Mouse (Mus musculus): Measurements from ENCODE around the gene Gal3st2b. TPM values are rescaled to one million over a fixed set of nuclear protein-coding genes. Genes with fewer than 3 reads are reported as not detected.
"Not testable (repeated sequence)": the region's sequence is repeated elsewhere in the genome, so short reads cannot be mapped to it uniquely, and the experiment has no call there.

Gene Gal3st2b
- polyA plus RNA-seq, 1 experiment = 140 TPM

GRCm38 (mm10) chr1:93980932-93981331 is 62.8 kb downstream of the Gal3st2b start:
- not testable (repeated sequence) for H3K27me3 ChIP-seq (ENCODE audit: control insufficient read depth, insufficient read depth, low read length); H3K36me3 ChIP-seq (ENCODE audit: control insufficient read depth, insufficient read depth, low read length); H3K4me1 ChIP-seq (ENCODE audit: control insufficient read depth, insufficient read depth, insufficient read length, low read length); H3K4me3 ChIP-seq (ENCODE audit: low read depth, low read length); H3K27ac ChIP-seq (ENCODE audit: insufficient read depth, low read depth, low read length)
- no CpG with 5 or more reads among the region's 2 CpGs for WGBS

- no peak overlapping the region for H3K27ac ChIP-seq (ENCODE audit: insufficient read depth, low read depth, low read length)
- H3K27me3 ChIP-seq (ENCODE audit: control insufficient read depth, insufficient read depth, low read length) = no peaks in the 10 kb centered on the region
- H3K4me1 ChIP-seq (ENCODE audit: control insufficient read depth, insufficient read depth, insufficient read length, low read length) = no peaks in the 10 kb centered on the region
- H3K4me3 ChIP-seq (ENCODE audit: low read depth, low read length) = no peak overlapping the region
- TF ChIP-seq POLR2A (IDR thresholded peaks at IDR 0.05; ENCODE audit: low read depth, low read length) (no peak), CTCF (IDR thresholded peaks at IDR 0.05; ENCODE audit: extremely low read depth, insufficient read length, insufficient replicate concordance, low read depth, low read length) (no peak)
- H3K36me3 ChIP-seq (ENCODE audit: control insufficient read depth, insufficient read depth, low read length) = no peaks in the 10 kb centered on the region
- 57% methylated on average over 3 of the region's 3 CpGs for WGBS
Observed at GRCm38 (mm10) chr1:93986167-93986566, 68.1 kb downstream of the Gal3st2b start.

GRCm38 (mm10) chr1:93988786-93989185 is 70.7 kb downstream of the Gal3st2b start:
- Histone ChIP-seq H3K36me3 (ENCODE audit: control insufficient read depth, insufficient read depth, low read length) (no peaks in the 10 kb centered on the region), H3K4me1 (ENCODE audit: control insufficient read depth, insufficient read depth, insufficient read length, low read length) (no peaks in the 10 kb centered on the region), H3K4me3 (ENCODE audit: low read depth, low read length) (no peak overlapping the region), H3K27ac (ENCODE audit: insufficient read depth, low read depth, low read length) (no peak overlapping the region), H3K27me3 (ENCODE audit: control insufficient read depth, insufficient read depth, low read length) (no peaks in the 10 kb centered on the region)
- no peak for TF ChIP-seq POLR2A (IDR thresholded peaks at IDR 0.05; ENCODE audit: low read depth, low read length)
- WGBS = 59% methylated on average over 3 of the region's 3 CpGs

GRCm38 (mm10) chr1:93990209-93990608 is 72.1 kb downstream of the Gal3st2b start, which contains the start of gene Gal3st2c:
Gal3st2c (plus strand) TSS chr1:93990509.
- WGBS = 68% methylated on average over 7 of the region's 8 CpGs

GRCm38 (mm10) chr1:93991068-93991467 is 73.0 kb downstream of the Gal3st2b start:
- 80% methylated on average over 2 of the region's 2 CpGs for WGBS

More at GRCm38 (mm10) chr1:93990209-93990608, 72.1 kb downstream of the Gal3st2b start, which contains the start of gene Gal3st2c:
- not testable (repeated sequence) for H3K27ac ChIP-seq (ENCODE audit: insufficient read depth, low read depth, low read length); H3K27me3 ChIP-seq (ENCODE audit: control insufficient read depth, insufficient read depth, low read length); H3K4me1 ChIP-seq (ENCODE audit: control insufficient read depth, insufficient read depth, insufficient read length, low read length); H3K4me3 ChIP-seq (ENCODE audit: low read depth, low read length); H3K36me3 ChIP-seq (ENCODE audit: control insufficient read depth, insufficient read depth, low read length)

GRCm38 (mm10) chr1:93991491-93991890 is 73.4 kb downstream of the Gal3st2b start:
- not testable (repeated sequence) for H3K27ac ChIP-seq (ENCODE audit: insufficient read depth, low read depth, low read length); H3K4me1 ChIP-seq (ENCODE audit: control insufficient read depth, insufficient read depth, insufficient read length, low read length); H3K36me3 ChIP-seq (ENCODE audit: control insufficient read depth, insufficient read depth, low read length); H3K27me3 ChIP-seq (ENCODE audit: control insufficient read depth, insufficient read depth, low read length); H3K4me3 ChIP-seq (ENCODE audit: low read depth, low read length)
- WGBS = 71% methylated on average over 3 of the region's 3 CpGs

More at GRCm38 (mm10) chr1:93991068-93991467, 73.0 kb downstream of the Gal3st2b start:
- not testable (repeated sequence) for H3K4me1 ChIP-seq (ENCODE audit: control insufficient read depth, insufficient read depth, insufficient read length, low read length); H3K27ac ChIP-seq (ENCODE audit: insufficient read depth, low read depth, low read length); H3K4me3 ChIP-seq (ENCODE audit: low read depth, low read length); H3K36me3 ChIP-seq (ENCODE audit: control insufficient read depth, insufficient read depth, low read length); H3K27me3 ChIP-seq (ENCODE audit: control insufficient read depth, insufficient read depth, low read length)

Other genes with a start within 250 kb of the Gal3st2b start
- gene Bok, start 232.7 kb upstream of the Gal3st2b start, polyA plus RNA-seq (2012; rRNA removed) = 57.1 and 106 TPM in 2 replicates
- gene Atg4b, start 166.8 kb upstream of the Gal3st2b start, polyA plus RNA-seq (2012; rRNA removed) = 28.1 and 44.7 TPM in 2 replicates
- gene Thap4, start 163.4 kb upstream of the Gal3st2b start, polyA plus RNA-seq (2012; rRNA removed) = 46.0 and 63.0 TPM in 2 replicates
- gene Dtymk, start 116.4 kb upstream of the Gal3st2b start, polyA plus RNA-seq (2012; rRNA removed) = 10.2 and 14.5 TPM in 2 replicates
- 1.4 and 2.9 TPM in 2 replicates for gene Ing5, start 114.3 kb upstream of the Gal3st2b start, polyA plus RNA-seq (2012; rRNA removed)
- 12.2 and 16.9 TPM in 2 replicates for gene D2hgdh, start 93.4 kb upstream of the Gal3st2b start, polyA plus RNA-seq (2012; rRNA removed)
- 40.9 and 113 TPM in 2 replicates for gene Gal3st2, start 57.0 kb upstream of the Gal3st2b start, polyA plus RNA-seq (2012; rRNA removed)
- gene Gal3st2c, start 72.2 kb downstream of the Gal3st2b start, polyA plus RNA-seq (2012; rRNA removed) = 0.09 and 0.23 TPM in 2 replicates
- not detected in 2 replicates for gene Neu4, start 102.1 kb downstream of the Gal3st2b start, polyA plus RNA-seq (2012; rRNA removed)
- gene Pdcd1, start 134.2 kb downstream of the Gal3st2b start, polyA plus RNA-seq (2012; rRNA removed) = 0.34 and 1.1 TPM in 2 replicates